Mouse (Mus musculus) T-cell, adult 2 months (primary cell): Measurements from ENCODE around the gene Als2cr12.
A peak's percentile ranks its signal among the peaks of the same experiment; 100 is the strongest.
"Not testable (repeated sequence)": the region's sequence is repeated elsewhere in the genome, so short reads cannot be mapped to it uniquely, and the experiment has no call there.

Experiments used
- DNase-seq: peaks from one replicate; pipeline ENCODE4 v3.0.0; 2022; ENCODE audit warnings: low spot score

Als2cr12 gene

DNA sequence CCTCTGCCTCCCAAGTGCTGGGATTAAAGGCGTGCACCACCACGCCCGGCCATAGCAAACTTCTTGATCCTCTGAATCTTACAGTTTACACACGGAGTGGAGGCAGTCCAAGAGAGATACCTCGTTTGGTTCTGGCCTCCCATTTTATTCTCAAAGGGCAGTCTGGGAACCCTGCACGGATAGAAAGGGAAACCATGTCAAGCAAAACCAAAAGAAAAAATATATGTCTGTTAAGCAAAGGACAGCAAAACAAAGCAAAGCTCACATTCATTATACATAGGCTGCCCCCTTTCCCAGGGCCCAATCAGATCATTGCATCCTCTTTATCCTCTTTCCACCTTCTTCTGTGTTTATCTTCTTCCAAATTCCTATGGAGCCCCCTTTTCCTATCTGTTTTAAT is 82.0 kb downstream of the Als2cr12 start:
- peak; percentile 16 for DNase-seq

DNA sequence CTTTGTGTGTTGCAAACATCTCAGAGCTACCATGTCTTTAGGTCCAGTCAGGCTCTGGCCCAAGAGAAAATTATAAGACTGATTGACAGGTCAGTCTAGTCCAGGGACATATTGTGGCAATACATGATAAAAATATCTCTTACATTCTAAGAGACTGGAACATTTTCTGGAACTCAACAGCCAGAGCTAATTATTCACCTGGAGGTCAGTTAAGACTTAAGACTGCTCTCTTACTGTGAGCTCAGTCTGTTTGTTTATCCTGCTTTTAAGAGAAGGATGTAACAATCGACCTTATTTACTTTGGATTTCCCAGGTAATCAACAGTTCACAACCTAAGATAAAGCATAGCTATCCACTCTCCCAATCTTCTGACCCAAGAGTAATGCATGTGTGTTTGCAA is 85.2 kb downstream of the Als2cr12 start:
- DNase-seq = no peak

DNA sequence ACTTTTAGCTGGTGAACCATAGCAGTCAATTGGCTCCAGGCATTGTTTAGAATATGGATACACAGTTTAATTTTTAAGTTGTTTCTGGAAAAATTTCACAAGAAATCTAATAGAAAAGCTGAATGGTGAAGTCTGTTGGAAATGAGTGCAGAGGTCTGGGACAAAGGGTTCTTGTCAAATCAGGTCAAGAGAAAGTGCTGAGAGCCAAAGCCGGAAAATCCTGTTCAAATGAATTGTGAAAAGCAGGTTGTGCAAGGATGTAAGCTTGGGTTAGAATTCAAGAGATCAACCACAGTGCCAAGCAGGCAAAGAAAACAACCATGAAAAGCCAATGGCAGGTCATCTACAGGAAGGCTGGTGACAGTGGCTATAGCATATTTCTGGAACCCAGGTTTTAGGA is 85.6 kb downstream of the Als2cr12 start:
- DNase-seq = no peak

DNA sequence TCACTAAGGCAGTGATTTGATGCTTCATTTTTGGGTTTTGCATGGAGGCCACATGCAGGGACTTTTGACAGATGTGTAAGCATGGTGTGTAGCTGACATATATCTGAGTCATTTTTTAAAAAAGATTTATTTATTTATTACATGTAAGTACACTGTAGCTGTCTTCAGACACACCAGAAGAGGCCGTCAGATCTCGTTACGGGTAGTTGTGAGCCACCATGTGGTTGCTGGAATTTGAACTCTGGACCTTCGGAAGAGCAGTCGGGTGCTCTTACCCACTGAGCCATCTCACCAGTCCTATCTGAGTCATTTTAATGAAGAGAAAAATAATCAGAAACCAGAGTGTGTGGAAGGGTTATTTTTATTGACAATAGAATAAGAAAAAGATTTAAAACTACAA is 86.2 kb downstream of the Als2cr12 start:
- DNase-seq = not testable (repeated sequence)

GRCm38 (mm10) chr1:58603738-58604137 is 92.1 kb downstream of the Als2cr12 start:
- DNase-seq = no peak

- no peak for DNase-seq
Observed at GRCm38 (mm10) chr1:58602681-58603080, 93.1 kb downstream of the Als2cr12 start.
